Mouse (Mus musculus) cerebral cortex, adult 2 months (tissue): ENCODE measurements around the gene Slc34a3.

Experiments used
- WGBS: fragments of 180-500 bp; shearing (Covaris S2); methylation state at CpG from one replicate; pipeline ENCODE4 v1.1.7; 2018; 5-methylcytosine and 5-hydroxymethylcytosine counted together

The Slc34a3 gene

DNA sequence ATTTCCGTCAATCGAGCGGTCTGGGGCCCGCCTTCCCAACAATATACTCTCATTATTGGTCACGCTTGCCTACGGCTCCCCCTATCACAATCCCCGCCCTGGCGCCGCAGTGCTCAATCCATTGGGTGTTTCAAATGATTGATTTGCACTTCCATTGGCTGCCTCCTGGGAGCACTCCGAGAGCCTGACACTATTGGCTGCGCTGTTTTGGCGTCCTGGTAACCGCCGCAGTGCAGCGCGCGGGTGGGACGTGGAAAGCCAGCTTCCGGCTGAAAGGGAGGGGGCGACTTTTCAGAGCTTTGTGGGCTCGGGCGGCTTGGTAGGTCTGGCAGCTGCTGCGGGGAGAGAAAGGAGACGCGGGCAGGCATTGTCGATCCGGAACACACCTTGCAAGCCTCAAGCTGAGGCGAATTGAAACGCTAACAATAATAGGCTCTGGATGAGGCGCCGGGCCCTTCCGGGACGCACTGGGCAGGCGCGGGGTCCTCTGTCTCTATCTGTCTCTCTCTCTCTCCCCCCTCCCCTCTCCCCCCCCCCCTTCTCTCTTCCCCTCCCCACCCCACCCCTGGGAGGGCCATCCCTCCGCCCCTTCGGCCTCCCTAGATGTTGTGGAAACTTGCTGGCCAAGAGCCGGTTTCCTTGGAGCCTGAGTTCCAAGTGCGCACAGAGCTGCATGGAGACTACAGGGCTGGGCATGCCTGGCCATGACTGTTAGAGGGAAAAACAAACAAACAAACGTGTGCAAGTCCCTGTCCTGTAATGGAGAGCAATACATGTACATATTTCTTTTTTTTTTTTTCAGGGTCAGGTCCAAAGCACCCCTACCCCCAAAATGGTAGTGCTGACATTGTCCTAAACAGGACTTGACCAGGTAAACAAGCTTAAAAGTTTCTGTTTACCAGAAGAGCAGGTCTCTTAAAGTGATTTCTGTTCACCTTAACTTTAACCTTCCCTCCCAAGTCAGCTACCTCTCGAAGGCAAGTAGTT lies 9.1 kb downstream of the Slc34a3 start:
- WGBS = 2% methylated on average over 41 of the region's 41 CpGs

DNA sequence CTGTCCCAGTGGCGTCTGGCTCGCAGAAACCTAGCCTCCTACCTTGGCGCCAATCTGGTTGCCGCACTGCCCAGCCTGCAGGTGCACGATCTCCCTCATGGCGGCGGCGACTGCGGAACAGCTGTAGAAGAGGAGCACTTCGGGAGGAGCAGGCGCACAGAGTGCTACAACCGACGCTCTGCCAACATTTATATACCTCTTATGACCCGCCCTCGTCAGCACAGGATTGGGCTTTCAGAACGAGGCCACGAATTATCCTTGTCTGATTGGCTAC lies 9.7 kb downstream of the Slc34a3 start, which contains the start of gene Tubb4b:
Tubb4b (minus strand) TSS at position 211 of the 274 bp plus-strand sequence.
- WGBS = under 1% methylated on average over 17 of the region's 17 CpGs

DNA sequence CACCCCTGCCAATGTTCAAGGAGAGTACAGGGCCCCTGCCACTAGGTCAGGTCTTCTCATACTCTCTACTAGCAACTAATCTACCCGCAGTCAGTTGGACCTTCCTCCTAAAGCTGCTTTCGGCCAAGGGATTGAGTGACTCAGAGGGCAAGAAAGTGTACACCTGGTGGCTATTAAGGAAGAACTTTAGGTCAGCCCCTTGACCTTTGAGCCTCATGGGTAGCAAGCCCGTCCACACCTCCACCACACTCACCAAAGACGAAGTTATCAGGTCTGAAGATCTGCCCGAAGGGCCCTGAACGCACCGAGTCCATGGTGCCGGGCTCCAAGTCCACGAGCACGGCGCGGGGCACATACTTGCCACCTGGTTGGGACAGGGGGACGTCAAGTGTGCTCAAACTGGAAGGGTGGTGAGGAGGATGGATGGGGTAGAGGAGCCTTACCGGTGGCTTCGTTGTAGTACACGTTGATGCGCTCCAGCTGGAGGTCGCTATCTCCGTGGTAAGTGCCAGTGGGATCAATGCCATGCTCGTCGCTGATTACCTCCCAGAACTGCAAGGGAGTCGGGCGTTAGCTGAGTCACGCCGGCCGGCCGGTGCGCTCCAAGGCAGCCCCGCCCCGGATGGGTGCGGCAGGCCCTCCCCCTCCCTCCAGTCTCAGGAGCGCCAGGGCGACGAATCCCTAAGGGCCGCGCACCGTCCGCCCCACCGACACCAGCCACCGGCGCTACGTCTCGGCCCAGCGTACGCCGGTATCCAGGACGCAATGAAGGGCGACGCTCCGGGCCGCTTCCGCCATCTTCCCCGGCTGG lies 10.3 kb downstream of the Slc34a3 start:
- 2% methylated on average over 53 of the region's 53 CpGs for WGBS

DNA sequence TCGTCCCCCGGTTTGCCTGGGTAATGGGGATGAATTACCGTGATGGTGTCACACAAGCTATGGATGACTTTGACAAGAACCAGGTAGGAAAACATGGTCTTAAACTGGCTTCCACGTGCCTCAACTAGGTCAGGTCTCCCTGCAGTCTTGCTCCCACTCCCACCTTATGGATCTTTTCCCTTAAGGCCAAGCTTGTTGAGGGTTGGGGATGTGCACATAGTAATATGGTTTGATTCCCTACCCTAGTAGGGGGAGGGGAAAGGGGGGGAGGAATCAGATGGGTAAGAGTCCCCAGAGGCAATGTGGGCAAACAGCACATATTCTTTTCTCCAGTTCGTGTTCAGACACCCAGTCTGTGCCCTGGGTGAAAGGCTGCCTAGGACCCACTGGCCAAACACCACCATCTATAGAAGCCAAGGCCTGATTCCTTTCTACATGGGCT lies 12.8 kb downstream of the Slc34a3 start:
- 77% methylated on average over 5 of the region's 5 CpGs for WGBS

DNA sequence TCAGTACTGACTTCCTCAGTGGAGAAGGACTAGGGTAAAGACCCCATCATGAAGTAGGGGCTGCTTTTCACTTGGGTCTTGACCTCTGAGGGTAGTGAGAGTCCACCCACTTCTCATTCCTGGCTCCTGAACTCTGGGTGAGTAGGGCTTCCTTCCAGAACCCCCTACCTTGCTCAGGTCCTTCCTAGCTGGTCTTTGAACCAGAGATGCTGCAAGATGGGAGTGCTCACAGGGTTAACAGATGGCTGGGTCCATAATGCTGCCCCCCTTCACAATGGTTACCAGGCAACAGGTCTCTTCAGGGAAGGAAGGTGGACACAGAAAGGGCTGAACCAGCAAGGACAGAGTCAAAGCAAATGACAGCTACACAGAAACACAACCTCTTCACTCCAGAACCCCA lies 15.7 kb downstream of the Slc34a3 start, which contains the start of gene Fam166a:
Fam166a (plus strand) TSS at position 301 of the 400 bp plus-strand sequence.

DNA sequence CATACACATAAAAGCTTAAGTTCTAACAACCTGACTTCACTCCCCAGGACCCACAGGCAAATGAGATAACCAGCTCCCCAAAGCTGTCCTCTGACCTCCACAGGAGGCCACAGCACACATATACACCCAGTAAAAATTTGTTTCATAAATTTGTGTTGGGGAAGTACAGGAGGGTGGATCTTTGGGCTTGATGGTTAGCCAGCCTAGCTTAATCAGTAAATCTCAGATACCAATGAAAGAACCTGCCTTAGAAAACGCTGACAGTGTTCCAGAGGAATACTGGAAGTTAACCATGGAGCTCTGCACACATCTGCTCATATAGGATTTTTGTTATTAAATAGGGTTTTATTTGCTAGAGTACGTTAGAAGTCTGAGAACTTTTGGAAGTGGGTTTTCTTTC lies 16.5 kb downstream of the Slc34a3 start:
- WGBS = 77% methylated on average over 2 of the region's 2 CpGs

DNA sequence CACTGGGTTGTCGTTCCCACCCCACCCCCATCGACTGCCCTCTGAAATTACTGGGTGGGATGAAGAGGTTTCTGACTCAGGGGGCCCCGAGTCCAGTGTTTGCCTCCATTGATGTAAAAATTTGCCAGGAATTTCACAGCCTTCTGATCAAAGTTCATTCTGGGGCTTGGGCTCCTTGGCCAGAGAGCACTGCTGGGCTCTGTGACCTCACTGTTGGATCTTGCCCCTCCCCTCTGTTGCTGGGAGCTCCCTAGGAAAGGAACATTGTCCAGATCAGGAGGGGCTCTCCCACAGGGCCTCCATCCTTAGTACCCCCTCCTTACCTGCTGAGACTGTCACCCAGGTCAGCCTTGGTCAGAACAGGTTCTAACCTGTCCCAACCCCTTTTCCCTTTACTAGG lies 19.7 kb downstream of the Slc34a3 start, which contains the start of gene Stpg3:
Stpg3 (minus strand) TSS at position 194 of the 400 bp plus-strand sequence.
- 76% methylated on average over 3 of the region's 3 CpGs for WGBS

DNA sequence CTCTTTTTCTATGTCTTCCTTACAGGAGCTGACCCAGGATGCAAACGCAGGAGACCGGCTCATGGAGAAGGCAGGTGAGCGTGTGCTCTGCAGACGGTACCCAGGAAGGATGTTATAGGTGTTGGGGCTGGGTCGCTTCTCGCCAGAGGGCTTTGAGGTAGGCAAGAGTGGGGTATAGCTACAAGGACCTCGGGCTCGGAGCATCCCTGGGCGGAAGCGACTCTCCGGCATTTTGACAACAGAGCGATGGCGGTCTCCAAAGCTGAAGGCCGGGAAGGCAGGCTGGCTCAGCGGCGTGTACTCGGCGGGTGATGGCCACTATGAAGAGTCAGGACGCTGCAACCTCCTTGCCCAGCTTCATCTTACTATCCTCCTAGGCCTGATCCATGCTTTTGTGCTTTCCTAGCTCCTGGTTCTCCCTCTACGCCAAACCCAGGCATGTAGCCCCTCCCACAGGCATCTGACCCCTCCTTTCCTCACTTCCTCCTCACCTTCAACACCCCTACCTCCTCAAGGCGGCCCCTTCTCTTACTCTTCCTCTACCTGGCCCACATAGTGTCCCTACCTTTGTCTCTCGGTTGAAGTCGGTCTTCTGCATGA lies 20.8 kb downstream of the Slc34a3 start:
- 75% methylated on average over 23 of the region's 23 CpGs for WGBS

DNA sequence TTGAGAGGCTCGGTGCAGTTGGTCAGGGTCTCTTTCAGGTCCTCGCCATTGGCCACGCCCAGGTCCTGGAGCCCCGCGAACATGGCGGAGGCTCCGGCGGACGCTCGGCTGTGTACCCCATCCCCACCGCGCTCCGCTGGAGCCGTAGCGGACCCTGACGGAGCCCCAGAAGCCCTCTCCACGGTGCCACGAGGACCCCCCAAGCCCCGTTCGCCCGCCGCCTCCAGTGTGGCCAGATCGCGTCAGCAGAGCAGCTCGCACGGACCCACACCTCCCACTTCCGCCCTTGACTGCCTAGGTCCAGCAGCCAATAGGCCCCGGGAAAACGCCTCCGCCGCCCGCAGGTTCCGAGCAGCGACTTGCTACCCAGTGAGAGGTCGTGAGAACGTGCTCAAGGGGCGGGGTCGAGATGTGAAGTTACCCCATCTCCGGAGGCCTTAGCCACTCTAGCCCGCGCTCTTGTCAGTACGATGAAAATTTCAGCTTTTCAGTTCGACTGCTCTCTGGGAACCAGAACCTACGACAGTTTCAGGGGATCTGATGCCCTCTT lies 23.0 kb downstream of the Slc34a3 start, which contains the start of gene Nelfb:
Nelfb (minus strand) TSS at position 369 of the 550 bp plus-strand sequence.
- WGBS = under 1% methylated on average over 44 of the region's 44 CpGs

DNA sequence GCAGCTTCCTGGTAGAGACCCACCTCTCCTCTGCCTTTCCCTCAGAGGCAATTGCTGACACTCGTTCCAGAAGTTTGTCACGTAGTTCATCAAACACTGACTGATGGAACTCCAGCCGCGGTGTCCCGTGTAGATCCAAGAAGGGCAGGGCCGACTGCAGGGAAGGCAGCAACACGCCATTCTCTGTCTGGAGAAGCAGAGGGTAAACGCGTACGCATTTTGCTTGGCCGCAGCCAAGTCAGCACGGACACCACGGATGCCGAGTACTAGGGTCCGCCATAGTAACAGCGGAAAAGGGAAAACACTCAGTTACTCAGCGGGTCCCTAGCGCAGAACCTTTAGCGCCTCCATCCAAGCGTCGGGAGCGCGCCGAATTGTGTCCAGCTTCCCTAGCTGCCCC lies 23.5 kb downstream of the Slc34a3 start:
- under 1% methylated on average over 24 of the region's 24 CpGs for WGBS

DNA sequence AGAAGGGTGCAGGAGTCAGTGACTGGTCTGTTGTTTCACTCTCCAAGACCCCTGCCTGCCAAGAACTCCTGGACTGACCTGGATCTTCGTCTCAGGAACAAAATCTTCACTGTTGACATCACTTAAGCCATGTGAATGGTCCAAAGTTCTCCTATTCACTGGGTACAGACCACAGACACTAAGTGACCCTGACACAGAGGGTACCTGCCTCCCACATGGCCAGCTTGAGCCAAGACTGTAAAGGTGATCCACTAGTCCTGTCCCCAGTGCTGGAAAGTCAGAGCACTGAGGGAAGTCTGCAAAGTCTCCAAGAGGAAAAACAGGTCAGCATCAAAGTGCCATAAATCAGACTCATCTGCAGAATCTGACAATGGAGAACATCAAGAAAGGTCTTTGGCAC lies 26.6 kb downstream of the Slc34a3 start:
- 77% methylated on average over 1 of the region's 1 CpGs for WGBS

DNA sequence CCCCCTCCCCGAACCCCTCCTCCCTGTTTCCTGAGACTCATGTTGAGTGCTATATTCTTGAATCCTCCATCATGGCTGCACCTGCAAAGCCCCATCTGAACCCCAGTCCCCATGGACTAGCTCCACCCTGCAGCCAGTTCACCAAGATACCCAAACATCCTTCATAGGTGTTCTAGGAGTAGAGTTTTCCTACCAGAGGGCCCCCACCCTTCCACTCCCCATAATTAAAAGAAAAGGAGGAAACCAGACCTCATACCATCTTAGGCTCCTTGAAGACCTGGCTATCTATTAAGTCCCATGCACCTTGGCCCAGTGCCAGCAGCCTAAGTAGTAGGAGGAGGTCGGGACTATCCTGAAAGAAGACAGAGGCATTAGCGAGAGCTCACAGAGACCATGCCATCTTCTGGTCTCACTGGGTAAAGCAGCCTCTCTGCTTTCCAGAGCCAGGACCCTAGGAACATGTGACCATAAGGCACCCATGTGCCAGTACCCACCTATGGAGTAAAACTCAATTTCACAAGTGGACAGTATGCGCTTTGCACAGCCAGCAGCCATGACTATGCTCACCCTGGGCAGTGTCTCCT lies 30.4 kb downstream of the Slc34a3 start:
- 53% methylated on average over 4 of the region's 4 CpGs for WGBS

DNA sequence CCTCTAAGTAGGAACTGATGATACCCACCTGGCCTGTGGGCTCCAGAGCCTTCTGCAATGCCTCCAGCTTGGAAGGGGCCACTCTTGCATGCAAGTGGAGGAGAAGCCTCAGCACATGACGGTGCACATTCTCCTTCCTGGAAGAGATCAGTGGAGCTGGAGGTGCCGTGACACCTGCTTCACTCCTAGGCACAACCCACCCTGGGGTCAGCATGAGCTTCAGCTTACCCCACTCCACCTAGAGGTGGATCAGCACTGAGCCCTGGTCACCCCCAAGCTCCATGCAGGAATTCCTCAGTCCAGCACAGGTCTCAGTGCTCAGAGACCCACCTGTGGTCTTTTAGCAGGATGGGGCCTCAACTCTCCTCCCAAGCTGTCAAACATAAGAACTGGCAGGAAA lies 33.5 kb downstream of the Slc34a3 start:
- WGBS = 91% methylated on average over 2 of the region's 2 CpGs

DNA sequence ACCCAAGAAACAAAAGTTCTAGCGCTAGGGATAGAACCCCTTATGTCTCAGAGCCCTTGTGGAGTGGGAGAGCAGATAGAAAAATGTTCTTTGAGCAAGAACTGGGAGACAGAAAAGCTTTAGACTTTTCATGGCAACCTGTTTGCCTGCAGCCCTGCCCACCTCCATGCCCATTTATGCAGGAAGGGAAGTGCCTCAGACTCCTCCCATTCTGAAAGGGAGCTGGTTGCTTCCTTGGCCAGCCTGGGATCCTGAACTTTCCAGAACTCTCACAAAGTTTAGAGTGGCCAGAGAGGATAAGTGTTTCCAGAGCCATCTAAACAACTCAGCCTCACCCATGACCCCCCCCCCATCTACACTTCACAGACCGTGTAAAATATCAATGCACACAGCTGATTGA lies 37.0 kb downstream of the Slc34a3 start:
- WGBS = 46% methylated on average over 2 of the region's 2 CpGs

DNA sequence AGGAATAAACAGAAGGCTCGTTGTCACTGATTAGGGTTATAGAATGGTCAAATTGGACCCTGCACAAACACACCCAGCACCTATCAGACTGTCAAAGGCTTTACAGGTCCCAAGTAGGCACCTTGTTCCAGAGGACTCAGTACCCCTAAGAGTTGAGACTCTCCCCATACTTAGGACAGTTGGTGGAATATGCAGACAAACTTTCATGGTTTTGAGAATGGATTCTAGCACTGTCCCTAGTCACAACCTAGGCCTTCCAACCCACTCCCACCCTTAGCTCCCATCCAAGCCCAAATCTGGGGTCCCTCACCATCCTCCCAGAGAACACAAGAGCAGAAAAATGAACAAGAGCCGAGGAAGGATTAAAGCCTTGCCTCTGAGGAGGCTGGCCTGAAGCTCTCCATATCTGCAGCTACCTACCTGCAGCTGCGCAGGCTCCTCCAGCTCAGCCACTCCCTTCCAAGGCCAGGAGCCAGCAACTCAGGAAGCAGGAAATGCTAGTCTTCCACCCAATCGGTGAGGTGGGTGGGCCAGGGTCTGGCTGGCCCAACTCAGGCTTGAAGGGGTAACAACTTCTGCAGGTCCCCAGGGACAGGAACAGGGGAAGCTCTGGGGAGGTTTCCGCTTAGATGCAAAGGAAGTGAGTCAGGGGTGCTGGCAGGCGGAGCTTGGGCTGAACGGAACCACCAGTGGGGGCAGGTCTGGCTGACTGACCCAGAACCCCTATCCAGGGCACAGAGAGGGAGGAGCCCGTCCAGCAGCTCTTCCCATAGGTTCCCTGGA lies 37.8 kb downstream of the Slc34a3 start, which contains the start of gene Tor4a:
Tor4a (minus strand) TSS at position 715 of the 783 bp plus-strand sequence.
- 49% methylated on average over 8 of the region's 8 CpGs for WGBS

DNA sequence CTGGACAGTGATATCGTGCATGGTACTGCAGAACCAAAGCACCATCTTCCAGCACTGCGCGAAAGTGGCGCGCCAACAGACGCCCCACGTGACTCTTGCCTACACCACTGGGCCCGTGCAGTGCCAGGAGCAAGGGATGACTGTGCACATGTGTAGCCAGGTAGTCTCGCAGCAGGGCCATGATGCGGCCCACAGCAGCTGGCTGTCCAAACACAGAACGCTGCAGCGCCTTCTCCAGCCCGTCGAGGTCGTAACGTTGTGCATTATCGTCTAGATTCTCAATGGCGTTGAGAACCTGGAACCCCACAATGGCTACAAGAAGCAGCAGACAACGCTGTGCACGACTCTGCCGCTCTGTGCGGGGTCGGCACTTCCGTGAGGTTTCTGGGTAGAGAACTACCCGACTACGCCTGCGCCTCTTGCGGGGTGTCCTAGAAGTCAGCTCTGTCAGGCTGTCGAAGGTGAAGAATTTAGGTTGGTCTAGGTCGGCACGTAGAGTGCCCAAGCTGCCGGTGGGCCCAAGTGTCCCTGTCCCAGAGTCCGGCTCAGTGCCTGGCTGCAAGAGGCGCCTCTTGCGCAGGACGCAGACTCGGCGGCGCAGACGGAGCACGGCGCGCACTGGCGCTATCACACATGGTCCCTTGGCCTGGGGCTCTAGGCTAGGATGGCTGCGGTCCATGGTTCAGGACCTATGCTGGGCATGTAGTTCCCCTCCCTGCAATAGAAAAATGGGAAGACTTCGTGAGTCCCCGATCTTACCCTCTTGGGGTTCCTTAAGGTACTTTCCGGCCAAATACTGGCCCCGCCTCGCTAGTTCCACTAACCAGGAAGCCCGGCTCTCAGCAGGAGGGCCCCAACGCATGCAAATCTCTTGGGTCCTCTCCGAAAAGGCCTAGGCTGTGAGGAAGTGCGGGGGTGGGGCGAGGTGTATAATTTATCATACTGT lies 38.7 kb downstream of the Slc34a3 start:
- 52% methylated on average over 55 of the region's 55 CpGs for WGBS

DNA sequence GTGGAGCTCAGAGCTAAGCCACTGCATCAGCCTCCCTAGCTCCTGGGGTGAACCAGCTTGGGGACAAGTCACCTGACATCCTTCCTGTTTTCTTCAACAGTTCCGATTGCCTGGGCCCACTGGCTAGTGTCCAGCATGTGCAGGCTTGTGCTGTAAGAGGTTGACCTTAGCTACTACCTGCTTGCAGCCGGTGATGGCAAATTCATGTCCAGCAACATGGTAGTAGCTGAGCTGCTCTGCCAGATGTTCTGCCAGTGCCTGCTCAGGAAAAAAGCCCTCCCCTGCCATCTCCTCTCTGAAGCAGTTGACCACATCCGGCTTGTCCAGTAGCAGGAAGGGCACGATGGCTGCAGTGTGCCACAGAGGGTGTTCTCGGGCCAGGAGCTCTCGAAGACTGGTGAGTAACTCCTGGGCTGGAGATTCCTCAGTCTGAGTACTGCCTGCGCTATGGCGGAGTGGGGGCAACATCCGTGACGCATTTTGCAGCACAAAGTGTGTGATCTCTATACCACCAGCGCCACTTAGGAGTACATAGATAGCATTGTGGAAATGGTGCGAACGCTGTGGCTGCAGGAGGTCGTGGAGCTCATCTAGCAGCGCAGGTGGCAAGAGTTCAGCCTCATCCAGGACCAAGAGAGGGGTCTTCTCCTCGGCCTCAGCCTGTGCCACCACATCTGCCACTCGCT lies 39.5 kb downstream of the Slc34a3 start:
- WGBS = 84% methylated on average over 17 of the region's 17 CpGs

DNA sequence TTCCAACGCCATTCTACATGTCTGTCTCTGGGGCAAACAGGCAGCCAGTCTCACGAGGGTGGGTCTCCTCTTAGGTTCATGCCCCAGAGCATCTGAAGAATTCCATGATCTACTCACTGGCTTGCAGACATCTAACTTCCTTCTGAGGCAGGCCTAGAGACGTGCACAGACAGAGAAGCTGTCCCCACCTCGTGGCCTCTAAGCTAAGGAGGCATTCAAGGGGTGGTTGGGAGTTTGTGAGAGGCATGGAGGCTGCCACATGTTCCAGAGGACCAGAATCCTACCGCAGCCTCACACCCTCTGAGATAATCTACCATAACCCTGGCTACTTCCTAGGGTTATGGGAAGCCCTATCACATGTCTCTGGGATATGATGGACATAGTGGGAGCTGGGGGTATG lies 40.2 kb downstream of the Slc34a3 start:
- 70% methylated on average over 5 of the region's 5 CpGs for WGBS

DNA sequence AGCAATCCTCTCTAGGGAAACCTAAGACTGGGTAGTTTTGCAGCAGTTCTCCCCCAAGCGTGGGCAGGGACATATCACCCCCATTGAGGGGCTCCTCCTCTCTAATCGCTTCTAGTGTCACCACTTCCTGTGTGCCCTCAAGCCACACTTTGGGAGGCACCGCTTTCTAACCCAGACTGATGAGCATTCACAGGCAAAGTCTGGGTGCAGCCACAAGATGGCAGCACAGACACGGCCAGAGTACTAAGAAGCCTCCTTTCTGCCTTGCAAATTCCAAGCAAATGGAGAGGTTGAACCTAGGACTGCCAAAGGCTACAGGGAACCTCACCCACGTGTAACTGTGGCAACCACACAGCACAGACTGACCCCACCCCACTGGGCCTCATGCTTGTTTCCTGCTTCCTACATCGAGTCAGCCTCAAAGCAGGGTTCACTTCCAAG lies 40.8 kb downstream of the Slc34a3 start:
- 3% methylated on average over 6 of the region's 6 CpGs for WGBS
